In genomic region chr11:20247146-20247855, GRCm38 (mm10) we compare ENCODE assay signal across 11 mouse cellular contexts. TPM values are rescaled to one million over a fixed set of nuclear protein-coding genes. Genes with fewer than 3 reads are reported as not detected.
A peak's percentile ranks its signal among the peaks of the same experiment; 100 is the strongest.
DNase-seq lines count a peak whose midpoint lies in the region; ATAC-seq and TF ChIP-seq lines count a peak whose summit lies in the region.
"Had no signal": no experiment of that assay in that cellular context is flagged by ENCODE, and none has a peak within 500 bp of the region (broad histone marks: within the 10 kb centered on the region; RNA-seq: fewer than 3 reads in every experiment).

No protein-coding gene starts in this region.

- peaks cover 16% of the 10 kb centered on the region for H3K36me3 ChIP-seq in heart, postnatal 0 days (replicated peaks; ENCODE audit: control insufficient read depth, insufficient read depth, low read length)
- peaks cover 23% of the 10 kb centered on the region for H3K36me3 ChIP-seq in limb, embryonic 12.5 days

- H3K27me3 ChIP-seq in heart, postnatal 0 days (ENCODE audit: control insufficient read depth, insufficient read depth, low read length): no peaks in the 10 kb centered on the region
- H3K27me3 ChIP-seq in limb, embryonic 12.5 days: no peaks in the 10 kb centered on the region

- DNase-seq in heart, postnatal 0 days (ENCODE audit: low spot score): no peak
- DNase-seq in heart, postnatal 4 days: no peak
- DNase-seq in spleen, postnatal 36 days (ENCODE audit: low spot score in 2 of 2): peak; percentile 31 to 33
- DNase-seq in spleen, adult 18-20 months: no peak
- DNase-seq in cerebellum, adult 11-12 months: no peak
- no peak for DNase-seq in kidney, adult 11 months
- DNase-seq: adrenal gland, postnatal 10 days; cerebellum, postnatal 14 days; kidney, postnatal 14 days had no signal

- TF ChIP-seq CTCF in heart, postnatal 0 days (IDR thresholded peaks at IDR 0.05; ENCODE audit: low read depth): no peak
- no peak for TF ChIP-seq CTCF in olfactory bulb, adult 2 months (IDR thresholded peaks at IDR 0.05; ENCODE audit: insufficient read depth, low read depth, low read length)

- peak overlapping the region; percentile 38 for H3K27ac ChIP-seq in heart, postnatal 0 days (ENCODE audit: low read depth)
- H3K27ac ChIP-seq in limb, embryonic 12.5 days: no peak overlapping the region
- peak overlapping the region; percentile 59 for H3K27ac ChIP-seq in olfactory bulb, adult 2 months (ENCODE audit: insufficient read depth, low read depth, low read length)

- TF ChIP-seq POLR2A in olfactory bulb, adult 2 months (IDR thresholded peaks at IDR 0.05; ENCODE audit: insufficient read depth, low read depth, low read length): no peak

- H3K9ac ChIP-seq in heart, postnatal 0 days (replicated peaks; ENCODE audit: low read depth, low read length): no peak overlapping the region
- H3K9ac ChIP-seq in limb, embryonic 12.5 days (replicated peaks): no peak overlapping the region

- ATAC-seq in heart, postnatal 0 days (ENCODE audit: insufficient read depth, low read depth): no peak
- no peak for ATAC-seq in limb, embryonic 12.5 days (ENCODE audit: insufficient number of reproducible peaks, insufficient read depth, low FRiP score, low TSS enrichment, low read depth)

- TF ChIP-seq EP300 in heart, postnatal 0 days (IDR thresholded peaks at IDR 0.05; ENCODE audit: low read depth): no peak

- 74% methylated on average over 8 of the region's 8 CpGs for WGBS in heart, postnatal 0 days
- WGBS in limb, embryonic 12.5 days: 86% methylated on average over 8 of the region's 8 CpGs
- WGBS in olfactory bulb, adult 2 months: 71% methylated on average over 8 of the region's 8 CpGs

- no peak overlapping the region for H3K4me3 ChIP-seq in heart, postnatal 0 days (ENCODE audit: low read depth, low read length)
- H3K4me3 ChIP-seq in limb, embryonic 12.5 days (replicated peaks): 0 out of 2 replicates have a peak overlapping the region, but pooled peaks have one; percentile 5
- no peak overlapping the region for H3K4me3 ChIP-seq in olfactory bulb, adult 2 months (ENCODE audit: insufficient read depth, low read depth, low read length)

- H3K4me2 ChIP-seq in heart, postnatal 0 days (ENCODE audit: low read depth, low read length): peak overlapping the region; percentile 93; the same call in 1 of the 2 replicates
- peak overlapping the region; percentile 84 for H3K4me2 ChIP-seq in limb, embryonic 12.5 days

- no peaks in the 10 kb centered on the region for H3K9me3 ChIP-seq in heart, postnatal 0 days (replicated peaks; ENCODE audit: control insufficient read depth, low read length)
- no peaks in the 10 kb centered on the region for H3K9me3 ChIP-seq in limb, embryonic 12.5 days

- H3K4me1 ChIP-seq in heart, postnatal 0 days (ENCODE audit: control insufficient read depth, insufficient read depth): peaks cover 39% of the 10 kb centered on the region
- peaks cover 59% of the 10 kb centered on the region for H3K4me1 ChIP-seq in limb, embryonic 12.5 days (replicated peaks)
- peaks cover 23% of the 10 kb centered on the region for H3K4me1 ChIP-seq in olfactory bulb, adult 2 months (ENCODE audit: control insufficient read depth, insufficient read depth, low read length)

RNA-seq across cellular contexts. Expression of gene Cep68, which starts 1.9 kb away (rescaled TPM):
- 53.8 and 56.2 TPM in 2 replicates for total RNA-seq in heart, postnatal 0 days (2014; rRNA removed; ENCODE audit: low replicate concordance)
- 20.3 and 21.0 TPM in 2 replicates for polyA plus RNA-seq in heart, postnatal 0 days (2015; fragmentation: Nextera tagmentation; extraction: Ambion mirVana)
- total RNA-seq in heart, postnatal 4 days (2021): 10 to 100 TPM; 44.1 to 44.2 TPM
- 42.6 and 44.8 TPM in 2 replicates for polyA plus RNA-seq in limb, embryonic 12.5 days (2016; fragmentation: Nextera tagmentation; extraction: Ambion mirVana)
- polyA plus RNA-seq in olfactory bulb, adult 2 months (2012; ENCODE audit: insufficient read depth, insufficient read length, low replicate concordance, missing spikeins): not detected in 2 replicates

RNA-seq across cellular contexts. Expression of gene Rab1a, which starts 46.1 kb away (rescaled TPM):
- 55.8 and 73.9 TPM in 2 replicates for total RNA-seq in heart, postnatal 0 days (2014; rRNA removed; ENCODE audit: low replicate concordance)
- 219 and 226 TPM in 2 replicates for polyA plus RNA-seq in heart, postnatal 0 days (2015; fragmentation: Nextera tagmentation; extraction: Ambion mirVana)
- total RNA-seq in heart, postnatal 4 days (2021): 100 to 1,000 TPM; 178 to 180 TPM
- polyA plus RNA-seq in limb, embryonic 12.5 days (2016; fragmentation: Nextera tagmentation; extraction: Ambion mirVana): 229 and 230 TPM in 2 replicates
- not detected in 2 replicates for polyA plus RNA-seq in olfactory bulb, adult 2 months (2012; ENCODE audit: insufficient read depth, insufficient read length, low replicate concordance, missing spikeins)

Comparison
In these comparisons a context has a peak if more than half of its experiments do, and no peak if none do; other contexts are left out.
1. DNase-seq: peak in spleen, postnatal 36 days (2 of 2); none in heart, postnatal 0 days (single experiment), heart, postnatal 4 days (single experiment), spleen, adult 18-20 months (0 of 2), cerebellum, adult 11-12 months (single experiment) and kidney, adult 11 months (single experiment).
2. RNA of gene Cep68, which starts 1.9 kb away (polyA plus RNA-seq): 42.6 to 44.8 TPM in limb, embryonic 12.5 days and 20.3 to 21.0 TPM in heart, postnatal 0 days; not detected in olfactory bulb, adult 2 months; every median in the first group is over 10 times any median in the second.